Mouse (Mus musculus): ENCODE results near the gene Gga2. TPM values are rescaled to one million over a fixed set of nuclear protein-coding genes. Genes with fewer than 3 reads are reported as not detected.

The Gga2 gene
- polyA plus RNA-seq (2015; fragmentation: Nextera tagmentation; extraction: Ambion mirVana), result 54.8 and 61.2 TPM in 2 replicates

DNA sequence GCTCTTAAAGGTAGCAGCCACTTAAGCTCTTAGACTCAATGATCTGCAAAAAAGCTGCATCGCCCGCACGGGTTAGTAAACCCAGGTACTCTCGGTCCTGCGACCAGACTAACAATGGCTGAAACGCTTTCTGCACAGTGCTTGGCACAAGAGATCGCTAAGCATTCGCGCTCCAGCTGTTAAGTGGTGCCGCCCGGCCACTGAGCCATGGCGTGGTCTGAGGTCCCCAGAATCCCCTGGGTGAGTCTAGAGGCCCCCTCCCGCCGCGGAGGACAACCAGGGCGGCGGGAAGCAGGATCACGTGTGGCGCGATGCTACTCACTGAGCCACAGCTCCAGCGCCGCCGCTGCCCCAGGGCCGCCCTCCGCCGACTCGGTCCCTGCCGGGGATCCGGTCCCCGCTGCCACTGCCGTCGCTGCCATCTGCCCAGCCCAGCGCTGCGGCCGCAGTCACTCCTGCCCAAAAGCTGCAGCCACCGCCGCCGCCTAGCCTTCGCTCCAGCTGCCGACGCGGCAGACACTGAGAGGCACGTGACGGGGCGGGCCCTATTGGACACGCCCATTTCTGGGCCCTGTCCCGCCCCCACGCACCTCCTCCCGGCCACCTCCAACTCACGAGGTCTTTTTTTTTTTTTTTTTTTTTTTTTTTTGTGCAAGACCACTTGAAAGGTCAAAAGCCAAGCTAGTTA, at the start of gene Gga2:
Gga2 (minus strand) TSS at position 556 of the 688 bp plus-strand sequence.
- Histone ChIP-seq H3K36me3 (ENCODE audit: poor library complexity, severe bottlenecking) (peaks cover 7% of the 10 kb centered on the region), H3K27me3 (no peaks in the 10 kb centered on the region)

DNA sequence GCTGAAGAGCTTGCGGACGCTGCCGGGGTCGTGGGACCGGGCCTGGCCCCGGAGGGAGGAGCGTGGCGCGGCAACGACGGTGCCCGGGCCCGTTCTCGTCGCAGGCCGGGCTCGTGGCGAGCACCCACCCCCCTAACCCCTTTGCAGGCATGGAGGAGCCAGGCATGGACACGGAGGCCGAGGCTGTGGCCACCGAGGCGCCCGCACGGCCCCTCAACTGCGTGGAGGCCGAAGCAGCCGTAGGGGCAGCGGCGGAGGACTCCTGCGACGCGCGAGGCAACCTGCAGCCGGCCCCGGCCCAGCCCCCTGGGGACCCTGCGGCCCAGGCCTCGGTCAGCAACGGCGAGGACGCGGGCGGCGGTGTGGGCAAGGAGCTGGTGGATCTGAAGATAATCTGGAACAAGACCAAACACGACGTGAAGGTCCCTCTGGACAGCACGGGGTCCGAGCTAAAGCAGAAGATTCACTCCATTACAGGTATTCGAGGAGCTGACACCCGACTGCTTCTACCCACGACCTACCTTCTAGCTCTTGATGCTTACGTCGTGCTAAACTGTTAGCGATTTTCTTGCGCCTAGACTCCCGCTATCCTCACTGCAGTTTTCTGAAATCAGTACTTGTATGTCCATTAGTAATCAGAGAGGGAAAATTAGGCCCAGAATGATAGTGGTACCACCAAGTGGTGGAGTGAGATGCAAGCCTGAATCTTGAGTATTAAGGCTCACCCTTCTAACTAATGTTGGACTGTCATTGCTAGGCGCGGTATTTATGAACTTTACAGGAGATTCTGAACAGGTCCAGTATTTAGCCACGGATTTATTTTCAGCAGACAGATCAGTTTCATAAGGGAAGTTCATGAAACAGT, 46.7 kb upstream of the Gga2 start:
- 2% methylated on average over 55 of the region's 58 CpGs for WGBS
- H3K4me2 ChIP-seq, result peak overlapping the region; percentile 71
- ATAC-seq, result peak; percentile 64; the same call in 1 of the 2 replicates
- peak overlapping the region; percentile 97 for H3K4me3 ChIP-seq
- peak overlapping the region; percentile 95 for H3K9ac ChIP-seq
- no peaks in the 10 kb centered on the region for H3K9me3 ChIP-seq (replicated peaks)
- peaks cover 40% of the 10 kb centered on the region for H3K36me3 ChIP-seq (ENCODE audit: poor library complexity, severe bottlenecking)
- no peaks in the 10 kb centered on the region for H3K27me3 ChIP-seq
- H3K27ac ChIP-seq, result peak overlapping the region; percentile 96
- peaks cover 36% of the 10 kb centered on the region for H3K4me1 ChIP-seq

More for the DNA sequence above, at the start of gene Gga2:
- ATAC-seq, result peak; percentile 91
- Histone ChIP-seq H3K9ac (peak within 1 kb of the TSS; percentile 92), H3K9me3 (replicated peaks) (no peaks in the 10 kb centered on the region), H3K4me2 (peak within 1 kb of the TSS; percentile 77), H3K4me3 (peak within 1 kb of the TSS; percentile 80), H3K27ac (peak within 1 kb of the TSS; percentile 87), H3K4me1 (peaks cover 37% of the 10 kb centered on the region)
- WGBS, result under 1% methylated on average over 48 of the region's 50 CpGs

- under 1% methylated on average over 60 of the region's 60 CpGs for WGBS
- peak; percentile 98 for ATAC-seq
- Histone ChIP-seq H3K9ac (peak within 1 kb of the TSS; percentile 95), H3K9me3 (replicated peaks) (no peaks in the 10 kb centered on the region), H3K4me1 (peaks cover 36% of the 10 kb centered on the region), H3K4me3 (peak within 1 kb of the TSS; percentile 97), H3K4me2 (peak within 1 kb of the TSS; percentile 71), H3K36me3 (ENCODE audit: poor library complexity, severe bottlenecking) (peaks cover 40% of the 10 kb centered on the region), H3K27me3 (no peaks in the 10 kb centered on the region), H3K27ac (peak within 1 kb of the TSS; percentile 96)
Measured at GRCm38 (mm10) chr7:122066945-122067516, 46.0 kb upstream of the Gga2 start, which contains the start of the genes Ubfd1 and Ears2. Ubfd1 (plus strand) TSS chr7:122067175. Ears2 (minus strand) TSS chr7:122067263.

DNA sequence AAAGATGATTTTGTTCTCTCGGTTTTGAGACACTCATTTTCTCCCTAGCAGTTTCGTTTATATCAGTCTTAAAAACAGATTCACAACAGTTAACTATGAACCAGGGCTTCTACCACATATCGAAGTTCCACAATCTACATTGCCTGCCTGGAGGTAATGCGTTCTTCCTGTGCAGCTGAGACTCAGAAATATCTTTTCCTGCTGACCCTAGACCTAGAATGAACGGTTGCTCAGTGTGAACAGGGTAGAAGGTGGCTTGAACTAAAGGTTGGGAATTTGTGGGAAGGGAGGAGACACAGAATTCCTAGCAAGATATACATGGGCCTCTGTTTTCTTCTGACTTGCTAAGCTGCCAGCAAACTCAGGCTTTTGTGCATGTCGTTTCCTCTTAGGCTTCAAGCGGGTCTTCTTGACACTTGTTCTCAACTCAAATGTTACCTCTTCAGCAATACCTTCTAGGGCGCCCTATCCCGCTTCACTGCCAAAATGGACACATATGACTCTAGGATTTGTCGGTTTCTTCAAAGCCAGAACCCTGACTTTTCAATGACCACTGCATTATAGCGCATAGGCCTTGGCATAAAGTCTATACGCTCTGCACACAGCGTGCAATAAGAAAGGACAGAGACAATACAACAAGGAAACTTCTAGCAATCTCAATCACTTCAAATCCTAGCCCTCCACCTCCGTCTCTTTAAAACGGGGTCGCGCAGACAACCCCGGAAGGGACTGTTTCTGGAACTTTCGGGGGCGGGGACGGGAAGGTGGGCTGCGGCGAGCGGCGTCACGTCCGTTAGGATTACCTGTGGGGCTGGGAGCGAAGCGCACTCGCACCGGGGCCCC, 45.3 kb upstream of the Gga2 start:
- H3K9ac ChIP-seq, result peak overlapping the region; percentile 95
- H3K36me3 ChIP-seq (ENCODE audit: poor library complexity, severe bottlenecking), result peaks cover 33% of the 10 kb centered on the region
- H3K27me3 ChIP-seq, result no peaks in the 10 kb centered on the region
- 18% methylated on average over 31 of the region's 31 CpGs for WGBS
- H3K4me2 ChIP-seq, result peak overlapping the region; percentile 71
- no peak; the same call in 1 of the 2 replicates for ATAC-seq
- peak overlapping the region; percentile 97 for H3K4me3 ChIP-seq
- H3K4me1 ChIP-seq, result peaks cover 36% of the 10 kb centered on the region
- no peaks in the 10 kb centered on the region for H3K9me3 ChIP-seq (replicated peaks)
- H3K27ac ChIP-seq, result peak overlapping the region; percentile 96

GRCm38 (mm10) chr7:122065656-122066055, 44.6 kb upstream of the Gga2 start:
- peak overlapping the region; percentile 71 for H3K4me2 ChIP-seq
- 73% methylated on average over 1 of the region's 1 CpGs for WGBS
- peak overlapping the region; percentile 13; the same call in 1 of the 2 replicates for H3K9ac ChIP-seq
- H3K36me3 ChIP-seq (ENCODE audit: poor library complexity, severe bottlenecking), result peaks cover 28% of the 10 kb centered on the region
- H3K4me3 ChIP-seq, result no peak overlapping the region
- ATAC-seq, result no peak
- H3K4me1 ChIP-seq, result peaks cover 36% of the 10 kb centered on the region
- H3K27ac ChIP-seq, result no peak overlapping the region
- no peaks in the 10 kb centered on the region for H3K9me3 ChIP-seq (replicated peaks)
- no peaks in the 10 kb centered on the region for H3K27me3 ChIP-seq

GRCm38 (mm10) chr7:122056633-122057032, 35.6 kb upstream of the Gga2 start:
- peaks cover 42% of the 10 kb centered on the region for H3K36me3 ChIP-seq (ENCODE audit: poor library complexity, severe bottlenecking)
- H3K27me3 ChIP-seq, result no peaks in the 10 kb centered on the region
- 93% methylated on average over 5 of the region's 5 CpGs for WGBS

DNA sequence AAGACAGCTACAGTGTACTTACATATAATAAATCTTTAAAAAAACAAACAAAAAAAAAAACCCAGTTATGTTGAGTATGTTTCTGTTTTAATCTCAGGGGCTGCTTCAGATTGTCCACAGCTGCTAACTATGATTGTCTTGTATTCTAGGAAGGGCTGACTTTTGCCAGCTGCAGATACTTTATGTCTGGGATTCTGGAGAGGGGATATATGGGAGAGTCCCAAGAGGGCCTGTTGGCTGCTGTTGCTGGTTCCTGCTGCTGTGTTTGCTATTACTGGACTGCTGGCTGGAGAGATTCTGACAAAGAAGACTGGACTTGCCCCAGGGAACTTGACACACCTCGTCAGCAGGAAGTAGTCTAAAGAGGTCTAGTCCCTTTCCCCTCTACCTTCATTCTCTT, 29.8 kb upstream of the Gga2 start:
- Histone ChIP-seq H3K9ac (no peak overlapping the region), H3K4me2 (no peak overlapping the region), H3K27ac (no peak overlapping the region), H3K27me3 (no peaks in the 10 kb centered on the region), H3K36me3 (ENCODE audit: poor library complexity, severe bottlenecking) (peaks cover 62% of the 10 kb centered on the region), H3K9me3 (replicated peaks) (no peaks in the 10 kb centered on the region), H3K4me3 (no peak overlapping the region), H3K4me1 (no peaks in the 10 kb centered on the region)
- 95% methylated on average over 1 of the region's 1 CpGs for WGBS
- ATAC-seq, result no peak

More at GRCm38 (mm10) chr7:122056633-122057032, 35.6 kb upstream of the Gga2 start:
- Histone ChIP-seq H3K4me1 (no peaks in the 10 kb centered on the region), H3K4me3 (no peak overlapping the region), H3K9ac (no peak overlapping the region), H3K9me3 (replicated peaks) (no peaks in the 10 kb centered on the region), H3K4me2 (no peak overlapping the region), H3K27ac (no peak overlapping the region)
- ATAC-seq, result no peak

DNA sequence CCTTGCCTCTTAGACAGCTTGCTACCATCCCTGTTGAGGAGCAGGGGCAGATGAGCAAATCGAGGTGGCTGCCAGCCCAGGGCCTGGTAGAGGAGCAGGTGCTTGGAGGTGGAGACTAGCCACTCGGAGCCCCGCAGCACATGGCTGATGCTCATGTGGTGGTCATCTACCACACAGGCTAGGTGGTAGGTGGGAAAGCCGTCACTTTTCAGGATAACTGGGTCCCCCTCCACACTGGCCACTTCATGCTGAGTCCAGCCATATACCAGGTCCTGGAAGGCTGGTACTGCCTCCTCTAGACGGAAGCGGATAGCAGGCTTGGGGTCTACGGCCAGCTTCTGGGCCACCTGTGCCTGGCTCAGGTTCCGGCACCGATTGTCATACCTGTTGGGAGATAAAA, 27.2 kb upstream of the Gga2 start:
- no peaks in the 10 kb centered on the region for H3K27me3 ChIP-seq
- H3K9me3 ChIP-seq (replicated peaks), result no peaks in the 10 kb centered on the region
- WGBS, result 95% methylated on average over 9 of the region's 9 CpGs
- H3K36me3 ChIP-seq (ENCODE audit: poor library complexity, severe bottlenecking), result peaks cover 56% of the 10 kb centered on the region
- H3K4me3 ChIP-seq, result no peak overlapping the region
- no peak overlapping the region for H3K4me2 ChIP-seq
- no peaks in the 10 kb centered on the region for H3K4me1 ChIP-seq
- H3K27ac ChIP-seq, result no peak overlapping the region
- no peak overlapping the region for H3K9ac ChIP-seq
- ATAC-seq, result no peak

DNA sequence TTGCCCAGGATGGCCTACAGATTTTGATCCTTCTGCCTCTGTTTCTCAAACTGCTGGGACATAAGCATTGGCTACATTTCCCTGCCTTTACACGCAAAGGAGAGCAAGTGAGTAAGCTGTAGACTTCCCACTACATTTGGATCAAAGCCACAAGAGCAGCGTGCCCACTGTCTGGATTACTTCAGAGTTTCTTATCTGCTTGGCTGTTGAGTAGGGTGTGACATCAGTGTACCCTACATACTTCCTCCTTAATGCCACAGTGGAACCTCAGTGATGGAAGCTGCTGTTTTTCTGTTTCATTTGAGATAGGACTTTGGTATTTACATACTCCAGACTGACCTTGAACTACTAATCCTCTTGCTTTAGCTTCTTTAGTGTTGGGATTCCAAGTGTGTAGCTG, 25.8 kb upstream of the Gga2 start:
- no peak for ATAC-seq
- H3K27me3 ChIP-seq, result no peaks in the 10 kb centered on the region
- peaks cover 55% of the 10 kb centered on the region for H3K36me3 ChIP-seq (ENCODE audit: poor library complexity, severe bottlenecking)
- no peaks in the 10 kb centered on the region for H3K9me3 ChIP-seq (replicated peaks)
- 91% methylated on average over 2 of the region's 2 CpGs for WGBS
- H3K4me1 ChIP-seq, result no peaks in the 10 kb centered on the region
- H3K4me2 ChIP-seq, result no peak overlapping the region
- no peak overlapping the region for H3K27ac ChIP-seq
- no peak overlapping the region for H3K9ac ChIP-seq
- H3K4me3 ChIP-seq, result no peak overlapping the region

DNA sequence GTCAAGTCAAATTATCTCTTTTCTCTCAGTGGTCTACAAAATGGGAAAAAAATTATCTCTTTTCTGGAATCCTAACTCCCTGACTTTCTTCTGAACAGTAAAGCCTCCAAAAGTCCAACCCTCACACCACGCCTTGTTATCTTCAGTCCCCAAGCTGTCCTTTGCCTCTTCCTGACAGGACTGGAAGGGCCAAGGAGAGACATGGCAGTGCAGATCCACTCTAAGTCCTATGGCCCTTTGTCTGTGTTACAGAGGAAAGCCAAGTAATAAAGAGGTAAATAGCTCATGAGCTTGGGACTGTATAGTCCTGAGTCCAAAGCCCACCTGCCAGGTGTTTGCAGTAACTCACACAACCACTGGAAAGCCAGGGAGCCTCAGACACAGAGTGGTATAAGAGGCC, 24.7 kb upstream of the Gga2 start:
- Histone ChIP-seq H3K4me2 (no peak overlapping the region), H3K27me3 (no peaks in the 10 kb centered on the region), H3K9ac (no peak overlapping the region), H3K4me3 (no peak overlapping the region), H3K4me1 (no peaks in the 10 kb centered on the region), H3K9me3 (replicated peaks) (no peaks in the 10 kb centered on the region), H3K27ac (no peak overlapping the region), H3K36me3 (ENCODE audit: poor library complexity, severe bottlenecking) (peaks cover 56% of the 10 kb centered on the region)
- WGBS, result 96% methylated on average over 1 of the region's 1 CpGs
- no peak for ATAC-seq

- no peak overlapping the region for H3K27ac ChIP-seq
- 89% methylated on average over 4 of the region's 4 CpGs for WGBS
- no peak overlapping the region for H3K9ac ChIP-seq
- no peak overlapping the region for H3K4me3 ChIP-seq
- no peaks in the 10 kb centered on the region for H3K4me1 ChIP-seq
- peaks cover 55% of the 10 kb centered on the region for H3K36me3 ChIP-seq (ENCODE audit: poor library complexity, severe bottlenecking)
- H3K9me3 ChIP-seq (replicated peaks), result no peaks in the 10 kb centered on the region
- no peak overlapping the region for H3K4me2 ChIP-seq
- H3K27me3 ChIP-seq, result no peaks in the 10 kb centered on the region
- ATAC-seq, result no peak
Measured at GRCm38 (mm10) chr7:122045181-122045634, 24.2 kb upstream of the Gga2 start.
